Mouse (Mus musculus): ENCODE measurements around the gene Foxj3. TPM values are rescaled to one million over a fixed set of nuclear protein-coding genes. Genes with fewer than 3 reads are reported as not detected.

Foxj3 gene
- total and polyA plus RNA-seq, 2 experiments, result 6.2 to 6.7 TPM

GRCm38 (mm10) chr4:119511591-119511990, 25.2 kb upstream of the Foxj3 start:
- no peaks in the 10 kb centered on the region for H3K79me2 ChIP-seq (ENCODE audit: control insufficient read depth, insufficient read depth, low read length)
- H3K4me3 ChIP-seq (ENCODE audit: insufficient read depth, low read depth, low read length), result no peak overlapping the region
- no peaks in the 10 kb centered on the region for H3K4me1 ChIP-seq (ENCODE audit: control insufficient read depth, insufficient read depth, low read length)
- H3K36me3 ChIP-seq (ENCODE audit: control insufficient read depth, insufficient read depth, low read length), result no peaks in the 10 kb centered on the region
- 87% methylated on average over 2 of the region's 2 CpGs for WGBS
- no peak overlapping the region for H3K9ac ChIP-seq (ENCODE audit: low read depth, low read length)
- H3K27me3 ChIP-seq (ENCODE audit: control insufficient read depth, insufficient read depth, low read length), result no peaks in the 10 kb centered on the region
- no peak for DNase-seq (ENCODE audit: extremely low read depth, low read depth, low spot score)
- TF ChIP-seq CTCF (IDR thresholded peaks at IDR 0.05; ENCODE audit: low read depth, low read length) (no peak), POLR2A (IDR thresholded peaks at IDR 0.05; ENCODE audit: extremely low read depth, insufficient read depth, low read length) (no peak)
- no peak overlapping the region for H3K27ac ChIP-seq (replicated peaks; ENCODE audit: insufficient read depth, low read depth, low read length)

- no peak for TF ChIP-seq CTCF (IDR thresholded peaks at IDR 0.05; ENCODE audit: low read depth, low read length)
- no peak for TF ChIP-seq POLR2A (IDR thresholded peaks at IDR 0.05; ENCODE audit: extremely low read depth, insufficient read depth, low read length)
- Histone ChIP-seq H3K4me3 (ENCODE audit: insufficient read depth, low read depth, low read length) (no peak overlapping the region), H3K36me3 (ENCODE audit: control insufficient read depth, insufficient read depth, low read length) (no peaks in the 10 kb centered on the region), H3K27me3 (ENCODE audit: control insufficient read depth, insufficient read depth, low read length) (no peaks in the 10 kb centered on the region), H3K4me1 (ENCODE audit: control insufficient read depth, insufficient read depth, low read length) (no peaks in the 10 kb centered on the region), H3K79me2 (ENCODE audit: control insufficient read depth, insufficient read depth, low read length) (no peaks in the 10 kb centered on the region), H3K9ac (ENCODE audit: low read depth, low read length) (no peak overlapping the region), H3K27ac (replicated peaks; ENCODE audit: insufficient read depth, low read depth, low read length) (no peak overlapping the region)
- WGBS, result 55% methylated on average over 3 of the region's 3 CpGs
- no peak for DNase-seq (ENCODE audit: extremely low read depth, low read depth, low spot score)
Observed at GRCm38 (mm10) chr4:119512731-119513141, 24.1 kb upstream of the Foxj3 start.

- no peak overlapping the region for H3K4me3 ChIP-seq (ENCODE audit: insufficient read depth, low read depth, low read length)
Observed at GRCm38 (mm10) chr4:119523575-119523974, 13.2 kb upstream of the Foxj3 start.

GRCm38 (mm10) chr4:119524010-119524409, 12.8 kb upstream of the Foxj3 start:
- no peaks in the 10 kb centered on the region for H3K36me3 ChIP-seq (ENCODE audit: control insufficient read depth, insufficient read depth, low read length)
- no peak overlapping the region for H3K9ac ChIP-seq (ENCODE audit: low read depth, low read length)
- no peaks in the 10 kb centered on the region for H3K27me3 ChIP-seq (ENCODE audit: control insufficient read depth, insufficient read depth, low read length)
- WGBS, result 90% methylated on average over 1 of the region's 1 CpGs
- no peak overlapping the region for H3K27ac ChIP-seq (replicated peaks; ENCODE audit: insufficient read depth, low read depth, low read length)
- TF ChIP-seq POLR2A (IDR thresholded peaks at IDR 0.05; ENCODE audit: extremely low read depth, insufficient read depth, low read length) (no peak), CTCF (IDR thresholded peaks at IDR 0.05; ENCODE audit: low read depth, low read length) (no peak)
- H3K4me3 ChIP-seq (ENCODE audit: insufficient read depth, low read depth, low read length), result no peak overlapping the region
- DNase-seq (ENCODE audit: extremely low read depth, low read depth, low spot score), result no peak
- H3K79me2 ChIP-seq (ENCODE audit: control insufficient read depth, insufficient read depth, low read length), result no peaks in the 10 kb centered on the region
- H3K4me1 ChIP-seq (ENCODE audit: control insufficient read depth, insufficient read depth, low read length), result no peaks in the 10 kb centered on the region

More at GRCm38 (mm10) chr4:119523575-119523974, 13.2 kb upstream of the Foxj3 start:
- H3K36me3 ChIP-seq (ENCODE audit: control insufficient read depth, insufficient read depth, low read length), result no peaks in the 10 kb centered on the region
- H3K27me3 ChIP-seq (ENCODE audit: control insufficient read depth, insufficient read depth, low read length), result no peaks in the 10 kb centered on the region
- no peak for DNase-seq (ENCODE audit: extremely low read depth, low read depth, low spot score)
- no peaks in the 10 kb centered on the region for H3K4me1 ChIP-seq (ENCODE audit: control insufficient read depth, insufficient read depth, low read length)
- 82% methylated on average over 4 of the region's 4 CpGs for WGBS
- H3K9ac ChIP-seq (ENCODE audit: low read depth, low read length), result no peak overlapping the region
- H3K79me2 ChIP-seq (ENCODE audit: control insufficient read depth, insufficient read depth, low read length), result no peaks in the 10 kb centered on the region
- no peak for TF ChIP-seq POLR2A (IDR thresholded peaks at IDR 0.05; ENCODE audit: extremely low read depth, insufficient read depth, low read length)
- TF ChIP-seq CTCF (IDR thresholded peaks at IDR 0.05; ENCODE audit: low read depth, low read length), result no peak
- no peak overlapping the region for H3K27ac ChIP-seq (replicated peaks; ENCODE audit: insufficient read depth, low read depth, low read length)

- Histone ChIP-seq H3K9ac (ENCODE audit: low read depth, low read length) (no peak overlapping the region), H3K4me1 (ENCODE audit: control insufficient read depth, insufficient read depth, low read length) (no peaks in the 10 kb centered on the region), H3K79me2 (ENCODE audit: control insufficient read depth, insufficient read depth, low read length) (no peaks in the 10 kb centered on the region), H3K27ac (replicated peaks; ENCODE audit: insufficient read depth, low read depth, low read length) (no peak overlapping the region), H3K4me3 (ENCODE audit: insufficient read depth, low read depth, low read length) (no peak overlapping the region), H3K27me3 (ENCODE audit: control insufficient read depth, insufficient read depth, low read length) (no peaks in the 10 kb centered on the region), H3K36me3 (ENCODE audit: control insufficient read depth, insufficient read depth, low read length) (no peaks in the 10 kb centered on the region)
- TF ChIP-seq CTCF (IDR thresholded peaks at IDR 0.05; ENCODE audit: low read depth, low read length), result no peak
- TF ChIP-seq POLR2A (IDR thresholded peaks at IDR 0.05; ENCODE audit: extremely low read depth, insufficient read depth, low read length), result no peak
- DNase-seq (ENCODE audit: extremely low read depth, low read depth, low spot score), result no peak
- WGBS, result 91% methylated on average over 2 of the region's 2 CpGs
Observed at GRCm38 (mm10) chr4:119524466-119524865, 12.3 kb upstream of the Foxj3 start.

- Histone ChIP-seq H3K79me2 (ENCODE audit: control insufficient read depth, insufficient read depth, low read length) (no peaks in the 10 kb centered on the region), H3K9ac (ENCODE audit: low read depth, low read length) (no peak overlapping the region), H3K36me3 (ENCODE audit: control insufficient read depth, insufficient read depth, low read length) (no peaks in the 10 kb centered on the region), H3K4me1 (ENCODE audit: control insufficient read depth, insufficient read depth, low read length) (no peaks in the 10 kb centered on the region), H3K4me3 (ENCODE audit: insufficient read depth, low read depth, low read length) (no peak overlapping the region), H3K27ac (replicated peaks; ENCODE audit: insufficient read depth, low read depth, low read length) (no peak overlapping the region), H3K27me3 (ENCODE audit: control insufficient read depth, insufficient read depth, low read length) (no peaks in the 10 kb centered on the region)
- no peak for DNase-seq (ENCODE audit: extremely low read depth, low read depth, low spot score)
- TF ChIP-seq POLR2A (IDR thresholded peaks at IDR 0.05; ENCODE audit: extremely low read depth, insufficient read depth, low read length) (no peak), CTCF (IDR thresholded peaks at IDR 0.05; ENCODE audit: low read depth, low read length) (no peak)
Observed at GRCm38 (mm10) chr4:119526329-119526845, 10.4 kb upstream of the Foxj3 start.
